Mouse (Mus musculus) ES-Bruce4 (cell line): ENCODE data around the gene Ankrd2.

Source experiments
- CTCF ChIP-seq: IDR thresholded peaks from one replicate; pipeline ENCODE4 v1.8.1; 2011; ENCODE audit warnings: low read depth, low read length
- EP300 ChIP-seq: IDR thresholded peaks from 2 replicates; pipeline ENCODE4 v1.6.1; 2011; ENCODE audit warnings: low read depth, low read length; ENCODE audit not compliant: insufficient read depth
- POLR2A ChIP-seq: IDR thresholded peaks from one replicate; pipeline ENCODE4 v1.8.1; 2011; ENCODE audit warnings: low read length; ENCODE audit not compliant: insufficient read depth

DNA sequence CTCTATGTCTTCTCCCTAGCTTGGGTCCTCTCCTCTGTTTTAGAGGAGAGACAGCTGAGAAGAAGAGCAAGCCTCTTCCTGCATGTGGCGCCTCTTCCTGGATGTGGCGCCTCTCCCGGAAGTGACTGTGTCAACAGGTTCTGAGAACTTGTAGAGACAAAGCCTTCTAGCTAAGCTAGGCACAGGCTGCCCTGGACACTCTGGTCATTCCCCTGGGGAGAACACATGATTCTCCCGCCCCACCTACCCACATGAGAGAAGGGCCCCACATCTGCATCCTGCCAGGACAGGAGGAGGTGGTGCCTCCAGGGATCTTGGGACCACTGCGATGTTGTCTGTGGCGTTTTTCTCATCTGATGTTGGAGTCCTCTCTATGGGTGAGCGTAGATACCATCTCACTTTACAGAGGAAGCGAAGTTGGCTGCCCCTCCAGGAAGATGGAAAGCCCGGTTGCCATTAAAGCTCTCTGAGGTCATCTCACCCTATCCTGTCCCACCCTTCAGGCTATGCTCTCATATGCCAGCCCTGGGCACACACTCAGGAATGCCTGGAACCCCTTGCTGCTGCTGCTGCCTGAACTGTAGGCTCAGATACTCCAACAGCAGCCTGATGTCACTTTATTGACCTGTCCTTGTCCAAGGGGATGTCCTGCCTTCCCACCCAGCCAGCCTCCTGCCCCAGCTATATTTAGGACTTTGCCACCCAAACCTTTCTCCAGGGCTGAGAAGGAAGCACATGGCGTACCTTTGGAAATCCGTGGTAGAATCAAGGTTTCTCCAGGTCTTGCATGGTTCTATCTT lies 32.8 kb downstream of the Ankrd2 start:
- TF ChIP-seq POLR2A (no peak), CTCF (no peak), EP300 (no peak)
